Mouse (Mus musculus): ENCODE results near the gene Frs2.
"Not testable (repeated sequence)": the region's sequence is repeated elsewhere in the genome, so short reads cannot be mapped to it uniquely, and the experiment has no call there.

DNA sequence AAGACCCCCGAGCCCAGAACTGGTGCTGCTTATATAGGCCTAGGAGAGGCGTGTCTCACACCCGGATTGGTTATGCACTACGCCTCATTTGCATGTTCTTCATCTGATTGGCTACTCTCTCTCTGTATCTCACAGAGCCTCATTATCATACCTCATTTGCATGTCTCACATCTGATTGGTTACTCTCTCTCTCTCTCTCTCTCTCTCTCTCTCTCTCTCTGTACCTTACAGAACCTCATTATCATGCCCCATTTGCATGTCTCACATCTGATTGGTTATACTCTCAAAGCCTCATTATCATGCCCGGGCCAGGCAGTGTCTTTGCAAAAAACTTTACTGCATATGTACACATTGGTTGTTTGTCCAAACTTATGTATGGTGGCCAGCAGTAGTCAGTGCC lies 16.8 kb downstream of the Frs2 start:
- TF ChIP-seq POLR2A (IDR thresholded peaks at IDR 0.05; ENCODE audit: low read depth, low read length); CTCF (IDR thresholded peaks at IDR 0.05; ENCODE audit: extremely low read depth, insufficient read length, insufficient replicate concordance, low read depth, low read length): not testable (repeated sequence)

Measured in small intestine, adult 2 months (tissue).